Mouse (Mus musculus) stomach, adult 2 months (tissue): Measurements from ENCODE around the gene Snrpc. TPM values are rescaled to one million over a fixed set of nuclear protein-coding genes. Genes with fewer than 3 reads are reported as not detected.

ENCODE experiments used
- polyA plus RNA-seq: library from polyadenylated mRNA; depleted of rRNA; stranded (reverse); fragments of >200 nt; gene quantifications from 2 replicates; pipeline ENCODE4 v1.2.3, GENCODE M21; 2012; rRNA removed

Snrpc gene
- 65.4 and 93.7 TPM in 2 replicates for polyA plus RNA-seq

GRCm38 (mm10) chr17:27837850-27838249 lies at the start of gene Snrpc:
Gene Snrpc, plus strand, starts transcription at chr17:27838150.

DNA sequence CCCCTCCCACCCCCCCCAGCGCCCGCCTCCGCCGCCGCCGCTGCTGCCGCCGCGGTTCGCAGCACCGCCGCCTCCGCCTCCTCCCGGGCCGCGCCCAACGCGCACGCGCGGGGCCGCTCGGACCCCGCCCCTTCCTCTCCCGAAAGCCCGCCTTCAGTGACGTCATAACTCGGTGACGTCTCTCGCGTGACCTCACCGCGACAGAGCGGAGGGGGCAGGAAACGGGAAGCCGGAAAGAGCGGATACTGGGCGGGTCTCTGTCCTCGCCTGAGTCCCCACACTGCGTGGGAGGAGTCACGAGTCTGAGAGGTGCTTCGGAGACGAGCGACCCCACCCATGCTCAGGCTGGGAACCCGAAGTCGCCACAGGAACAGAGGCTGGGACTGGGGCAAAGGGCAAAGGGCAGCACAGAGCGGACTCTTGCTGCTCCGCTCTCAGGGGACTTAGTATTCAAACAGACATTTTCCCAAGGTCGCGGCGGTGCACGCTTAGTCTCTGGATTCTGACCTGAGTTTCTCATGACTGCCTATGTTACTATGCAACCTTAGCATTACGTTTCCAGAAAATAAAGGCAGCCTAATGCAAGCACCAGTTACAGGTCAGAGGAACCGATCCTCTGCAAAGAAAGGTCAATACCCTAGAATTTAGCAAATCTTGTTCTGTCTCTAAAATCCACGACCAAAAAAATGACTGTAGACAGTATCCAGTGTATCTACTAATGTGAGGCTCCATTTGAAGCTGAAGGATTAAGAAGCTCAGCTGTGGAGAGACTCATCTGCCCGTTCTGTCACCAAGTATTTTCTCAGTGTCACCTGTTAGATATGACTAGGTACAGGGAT lies 17.2 kb upstream of the Snrpc start, which contains the start of gene D17Wsu92e:
Gene D17Wsu92e (minus strand): TSS at position 81 of the 839 bp plus-strand sequence.

DNA sequence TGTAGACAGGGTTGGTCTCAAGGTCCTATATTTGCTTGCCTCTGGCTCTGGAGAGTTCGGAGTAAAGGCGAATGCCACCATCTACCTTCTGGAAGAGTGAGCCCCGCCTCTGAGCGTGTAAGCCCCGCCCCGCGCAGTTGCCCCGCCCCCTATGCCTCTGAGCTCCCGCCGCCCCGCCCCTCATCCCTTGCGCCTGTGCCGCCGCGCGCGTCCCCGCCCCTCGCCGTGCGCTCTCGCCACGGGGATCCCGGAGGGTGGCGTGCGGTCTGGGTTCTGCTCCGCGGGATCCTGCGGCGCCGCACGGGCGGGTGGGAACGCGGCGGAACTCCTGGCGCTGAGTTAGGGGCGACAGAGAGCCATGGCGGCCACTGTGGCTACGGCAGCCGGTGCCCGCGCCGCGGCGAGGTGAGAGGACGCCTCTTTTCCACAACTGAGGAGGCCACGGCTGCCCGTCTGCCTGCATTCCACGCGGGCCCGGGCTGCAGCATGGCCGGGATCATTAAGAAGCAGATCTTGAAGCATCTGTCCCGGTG lies 18.4 kb downstream of the Snrpc start, which contains the start of gene Uhrf1bp1:
Gene Uhrf1bp1 (plus strand): TSS at position 177 of the 533 bp plus-strand sequence.

Other genes starting within 250 kb of the Snrpc start
- 27.6 and 43.0 TPM in 2 replicates for gene Nudt3, start 214.7 kb upstream of the Snrpc start, polyA plus RNA-seq
- not detected in 2 replicates for gene RPS10-NUDT3, start 202.9 kb upstream of the Snrpc start, polyA plus RNA-seq
- 612 and 799 TPM in 2 replicates for gene Rps10, start 201.5 kb upstream of the Snrpc start, polyA plus RNA-seq
- gene Pacsin1, start 182.6 kb upstream of the Snrpc start, polyA plus RNA-seq: 0.52 and 0.73 TPM in 2 replicates
- gene Spdef, start 109.2 kb upstream of the Snrpc start, polyA plus RNA-seq: 57.1 and 112 TPM in 2 replicates
- 63.1 and 68.3 TPM in 2 replicates for gene D17Wsu92e, start 17.5 kb upstream of the Snrpc start, polyA plus RNA-seq
- 1.7 and 2.3 TPM in 2 replicates for gene Uhrf1bp1, start 18.3 kb downstream of the Snrpc start, polyA plus RNA-seq
- gene Anks1, start 71.2 kb downstream of the Snrpc start, polyA plus RNA-seq: 23.8 and 24.3 TPM in 2 replicates
- gene Taf11, start 71.7 kb downstream of the Snrpc start, polyA plus RNA-seq: 2.0 and 2.3 TPM in 2 replicates
- 0.68 and 1.00 TPM in 2 replicates for gene Tcp11, start 242.5 kb downstream of the Snrpc start, polyA plus RNA-seq